Mouse (Mus musculus) liver, adult 10 weeks (tissue): ENCODE measurements around the gene Lca5l. TPM values are rescaled to one million over a fixed set of nuclear protein-coding genes. Genes with fewer than 3 reads are reported as not detected.

Source experiments
- polyA plus RNA-seq: library from polyadenylated mRNA; stranded (reverse); fragments of 350-450 nt; fragmentation: Illumina TruSeq; extraction: RNeasy Lipid Tissue Mini Kit (QIAGEN cat#74804); gene quantifications from one replicate; pipeline ENCODE4 v1.2.3, GENCODE M21; 2014; ENCODE audit warnings: low read depth, low replicate concordance

Gene Lca5l
- polyA plus RNA-seq: 0.11 TPM

GRCm38 (mm10) chr16:96191531-96192506, at the start of gene Lca5l:
Gene Lca5l (minus strand): TSS chr16:96192271.

DNA sequence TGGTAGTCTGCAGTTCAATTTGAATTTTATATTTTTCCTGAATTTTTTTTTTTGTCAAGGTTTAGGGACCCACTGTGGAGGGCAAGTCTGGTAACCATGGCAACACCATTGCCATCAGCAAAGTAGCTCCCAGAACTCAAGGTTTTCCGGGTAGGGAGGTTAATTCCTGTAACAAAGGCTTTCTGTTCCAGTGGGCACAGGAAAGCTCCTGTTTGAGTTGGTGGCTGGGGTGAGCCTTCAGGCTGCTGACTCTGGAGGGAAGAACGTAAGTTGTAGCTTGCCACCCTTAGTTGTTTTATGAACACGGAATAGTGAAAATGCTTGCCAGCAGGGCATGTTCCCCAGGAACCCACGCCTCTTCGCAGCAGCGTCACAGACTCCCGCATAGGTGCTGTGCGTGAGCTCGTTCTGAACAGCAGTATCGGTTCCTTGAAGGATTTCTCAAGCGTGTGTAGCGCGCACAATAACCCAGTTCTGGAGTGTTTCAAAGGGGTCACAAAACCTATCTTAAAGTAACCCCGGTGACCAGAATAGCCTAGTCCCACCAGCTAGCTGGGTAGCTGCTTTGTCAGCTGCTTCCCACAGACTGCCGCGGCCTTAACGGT, 43.4 kb upstream of the Lca5l start, which contains the start of gene B3galt5:
Gene B3galt5 (plus strand): TSS at position 436 of the 605 bp plus-strand sequence.

DNA sequence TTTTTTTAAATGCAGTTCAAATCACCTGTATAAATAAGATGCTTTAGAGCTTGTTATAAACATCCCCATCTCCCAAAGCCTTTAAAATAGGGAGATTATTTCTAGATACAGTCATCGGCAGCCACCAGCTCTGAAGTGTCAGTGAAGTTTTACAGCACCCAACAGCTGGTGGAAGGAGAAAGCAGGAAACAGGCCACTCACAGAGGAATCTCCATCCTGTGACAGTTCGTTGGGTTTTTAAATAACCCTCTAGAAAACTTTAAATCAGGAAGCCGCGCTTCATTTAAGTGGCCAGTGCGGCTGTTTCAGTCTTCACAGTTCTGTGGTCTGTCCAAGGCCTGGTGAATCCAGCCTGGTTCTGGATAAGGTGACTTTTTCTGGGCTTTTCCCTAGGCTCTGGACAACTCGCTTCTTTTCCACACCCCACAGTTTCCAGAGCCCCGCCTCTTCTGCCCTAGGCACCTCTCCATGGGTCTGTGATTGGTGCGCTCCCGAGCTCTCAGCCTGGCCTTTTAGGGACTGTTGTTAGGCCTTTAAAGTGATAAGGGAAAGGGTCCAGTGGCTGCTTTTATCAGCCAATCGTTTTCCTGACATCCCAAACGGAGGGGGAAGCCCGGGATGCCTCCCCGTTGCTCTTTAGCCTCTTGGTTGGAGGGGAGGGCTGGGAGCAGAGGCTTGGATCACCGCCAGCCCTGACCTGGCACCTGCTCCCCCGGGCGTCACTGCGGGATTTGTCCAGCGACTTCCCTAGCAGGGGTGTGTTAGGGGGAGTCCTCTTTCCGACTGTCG, 8.0 kb upstream of the Lca5l start, which contains the start of gene Sh3bgr:
Gene Sh3bgr (plus strand): TSS at position 538 of the 789 bp plus-strand sequence.

DNA sequence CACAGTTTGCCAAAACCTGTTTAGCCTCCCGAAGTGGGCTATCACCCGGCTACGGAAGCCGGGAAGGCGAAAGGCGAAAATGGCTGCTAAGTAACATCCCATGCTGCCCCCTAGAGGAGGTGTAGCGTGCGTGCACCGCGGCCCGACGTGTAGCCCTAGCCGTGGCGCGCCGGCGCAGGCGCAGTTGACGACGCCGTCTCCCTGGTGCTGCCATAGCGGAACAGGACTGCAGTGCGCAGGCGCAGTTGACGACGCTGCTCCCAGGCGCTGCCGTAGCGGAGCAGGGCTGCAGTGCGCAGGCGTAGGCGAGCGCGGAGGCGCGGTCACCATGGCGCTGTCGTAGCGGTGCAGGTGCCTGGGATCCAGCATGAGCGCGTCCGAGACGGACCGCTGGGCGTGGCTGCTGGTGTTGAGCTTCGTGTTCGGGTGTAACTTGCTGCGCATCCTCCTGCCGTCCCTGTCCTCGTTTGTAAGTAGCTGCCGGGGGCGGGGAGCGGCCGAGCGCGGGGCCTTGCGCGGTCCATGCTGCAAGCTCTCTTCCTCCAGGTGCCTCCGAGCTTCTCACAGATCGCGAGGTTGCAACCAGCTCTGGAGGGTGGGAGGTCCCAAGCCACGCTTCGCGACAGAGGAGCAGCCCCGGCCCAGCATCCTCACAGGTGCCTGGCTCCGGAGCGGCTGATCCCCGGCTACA, 46.8 kb downstream of the Lca5l start, which contains the start of gene Wrb:
Gene Wrb (plus strand): TSS at position 298 of the 691 bp plus-strand sequence.

GRCm38 (mm10) chr16:96127657-96128344, 64.3 kb downstream of the Lca5l start, which contains the start of gene Hmgn1:
Gene Hmgn1 (minus strand): TSS chr16:96127729.

Other genes starting within 250 kb of the Lca5l start
- gene Psmg1, start 201.3 kb downstream of the Lca5l start, polyA plus RNA-seq: 25.8 TPM
- gene Brwd1, start 109.7 kb downstream of the Lca5l start, polyA plus RNA-seq: 19.5 TPM
- gene Hmgn1, start 64.5 kb downstream of the Lca5l start, polyA plus RNA-seq: 88.3 TPM
- gene Wrb, start 46.9 kb downstream of the Lca5l start, polyA plus RNA-seq: 3.1 TPM
- gene Sh3bgr, start 8.2 kb upstream of the Lca5l start, polyA plus RNA-seq: not detected
- gene B3galt5, start 43.5 kb upstream of the Lca5l start, polyA plus RNA-seq: not detected